Mouse (Mus musculus): ENCODE data around the gene Stk31. TPM values are rescaled to one million over a fixed set of nuclear protein-coding genes. Genes with fewer than 3 reads are reported as not detected.
A peak's percentile ranks its signal among the peaks of the same experiment; 100 is the strongest.

The Stk31 gene
- 0.10 TPM in 1 of 2 replicates, not detected in the other for polyA plus RNA-seq (2015; fragmentation: Nextera tagmentation; extraction: Ambion mirVana)

- no peaks in the 10 kb centered on the region for H3K36me3 ChIP-seq
- no peaks in the 10 kb centered on the region for H3K27me3 ChIP-seq (replicated peaks)
- 86% methylated on average over 34 of the region's 34 CpGs for WGBS
- no peak within 1 kb of the TSS for H3K4me2 ChIP-seq
- no peaks in the 10 kb centered on the region for H3K9me3 ChIP-seq
- no peaks in the 10 kb centered on the region for H3K4me1 ChIP-seq
- H3K4me3 ChIP-seq (replicated peaks): no peak within 1 kb of the TSS
- no peak for ATAC-seq (ENCODE audit: insufficient read depth, low FRiP score, low read depth)
- no peak within 1 kb of the TSS for H3K27ac ChIP-seq
- H3K9ac ChIP-seq: no peak within 1 kb of the TSS
Observed at GRCm38 (mm10) chr6:49395316-49395715, at the start of gene Stk31. Stk31 (plus strand) TSS chr6:49395604.

GRCm38 (mm10) chr6:49349826-49350225, 45.6 kb upstream of the Stk31 start:
- peak; percentile 27; the same call in 1 of the 2 replicates for ATAC-seq (ENCODE audit: insufficient read depth, low FRiP score, low read depth)
- WGBS: 88% methylated on average over 7 of the region's 7 CpGs
- Histone ChIP-seq H3K36me3 (no peaks in the 10 kb centered on the region), H3K9me3 (no peaks in the 10 kb centered on the region), H3K9ac (no peak overlapping the region), H3K4me2 (no peak overlapping the region), H3K4me3 (replicated peaks) (no peak overlapping the region), H3K27ac (no peak overlapping the region), H3K27me3 (replicated peaks) (no peaks in the 10 kb centered on the region), H3K4me1 (no peaks in the 10 kb centered on the region)

DNA sequence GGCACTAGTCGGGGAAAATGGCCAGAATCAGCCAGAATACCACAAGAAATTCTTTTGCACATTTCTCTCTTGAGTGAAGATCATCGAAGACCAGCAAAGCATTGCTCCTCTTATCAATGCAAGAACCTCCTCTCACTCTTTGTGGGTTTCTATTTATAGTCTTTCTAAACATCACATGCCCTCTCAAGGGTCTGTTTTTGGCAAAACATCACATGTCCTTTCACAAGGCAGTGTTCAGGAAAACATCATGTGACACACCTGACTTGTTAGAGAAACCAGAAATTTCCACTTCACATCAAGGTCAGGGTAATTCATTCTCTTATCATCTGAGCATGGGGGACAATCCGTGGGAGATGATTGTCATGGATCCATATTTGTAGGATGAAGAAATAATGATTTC, 40.8 kb upstream of the Stk31 start:
- Histone ChIP-seq H3K4me2 (no peak overlapping the region), H3K27me3 (replicated peaks) (no peaks in the 10 kb centered on the region), H3K27ac (no peak overlapping the region), H3K4me1 (no peaks in the 10 kb centered on the region), H3K4me3 (replicated peaks) (no peak overlapping the region), H3K9me3 (no peaks in the 10 kb centered on the region), H3K9ac (no peak overlapping the region), H3K36me3 (no peaks in the 10 kb centered on the region)
- WGBS: 74% methylated on average over 3 of the region's 3 CpGs
- ATAC-seq (ENCODE audit: insufficient read depth, low FRiP score, low read depth): no peak

DNA sequence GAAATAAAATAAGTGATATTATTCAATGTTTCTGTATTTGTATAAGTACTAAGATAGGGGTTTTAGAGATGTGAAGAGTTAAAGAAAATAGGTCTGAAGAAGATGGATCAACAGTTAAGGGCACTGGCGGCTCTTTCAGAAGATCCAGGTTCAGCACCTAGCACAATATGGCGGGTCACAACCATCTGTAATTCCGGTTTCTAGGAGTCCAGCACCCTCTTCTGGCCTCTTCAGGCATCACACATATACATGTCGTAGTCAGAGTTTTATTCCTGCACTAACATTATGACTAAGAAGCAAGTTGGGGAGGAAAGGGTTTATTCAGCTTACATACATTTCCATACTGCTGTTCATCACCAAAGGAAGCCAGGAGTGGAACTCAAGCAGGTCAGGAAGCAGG, 40.2 kb upstream of the Stk31 start:
- ATAC-seq (ENCODE audit: insufficient read depth, low FRiP score, low read depth): no peak
- no peaks in the 10 kb centered on the region for H3K4me1 ChIP-seq
- no peak overlapping the region for H3K4me2 ChIP-seq
- H3K4me3 ChIP-seq (replicated peaks): no peak overlapping the region
- no peaks in the 10 kb centered on the region for H3K36me3 ChIP-seq
- no peak overlapping the region for H3K9ac ChIP-seq
- H3K27ac ChIP-seq: no peak overlapping the region
- H3K27me3 ChIP-seq (replicated peaks): no peaks in the 10 kb centered on the region
- H3K9me3 ChIP-seq: no peaks in the 10 kb centered on the region
- 66% methylated on average over 4 of the region's 4 CpGs for WGBS

- H3K9ac ChIP-seq: no peak overlapping the region
- ATAC-seq (ENCODE audit: insufficient read depth, low FRiP score, low read depth): no peak
- no peak overlapping the region for H3K27ac ChIP-seq
- no peaks in the 10 kb centered on the region for H3K9me3 ChIP-seq
- H3K27me3 ChIP-seq (replicated peaks): no peaks in the 10 kb centered on the region
- H3K36me3 ChIP-seq: no peaks in the 10 kb centered on the region
- H3K4me2 ChIP-seq: no peak overlapping the region
- H3K4me3 ChIP-seq (replicated peaks): no peak overlapping the region
- H3K4me1 ChIP-seq: no peaks in the 10 kb centered on the region
Observed at GRCm38 (mm10) chr6:49360420-49360819, 35.0 kb upstream of the Stk31 start.

GRCm38 (mm10) chr6:49367159-49368054, 28.0 kb upstream of the Stk31 start, which contains the start of gene Fam221a:
Fam221a (plus strand) TSS chr6:49367739.
- peak; percentile 96 for ATAC-seq (ENCODE audit: insufficient read depth, low FRiP score, low read depth)
- Histone ChIP-seq H3K4me2 (peak within 1 kb of the TSS; percentile 89), H3K4me1 (peaks cover 5% of the 10 kb centered on the region; the same call in 1 of the 2 replicates), H3K9me3 (no peaks in the 10 kb centered on the region), H3K27me3 (replicated peaks) (no peaks in the 10 kb centered on the region), H3K36me3 (no peaks in the 10 kb centered on the region), H3K4me3 (replicated peaks) (peak within 1 kb of the TSS; percentile 61), H3K9ac (peak within 1 kb of the TSS; percentile 68), H3K27ac (peak within 1 kb of the TSS; percentile 89)
- WGBS: 3% methylated on average over 49 of the region's 49 CpGs

DNA sequence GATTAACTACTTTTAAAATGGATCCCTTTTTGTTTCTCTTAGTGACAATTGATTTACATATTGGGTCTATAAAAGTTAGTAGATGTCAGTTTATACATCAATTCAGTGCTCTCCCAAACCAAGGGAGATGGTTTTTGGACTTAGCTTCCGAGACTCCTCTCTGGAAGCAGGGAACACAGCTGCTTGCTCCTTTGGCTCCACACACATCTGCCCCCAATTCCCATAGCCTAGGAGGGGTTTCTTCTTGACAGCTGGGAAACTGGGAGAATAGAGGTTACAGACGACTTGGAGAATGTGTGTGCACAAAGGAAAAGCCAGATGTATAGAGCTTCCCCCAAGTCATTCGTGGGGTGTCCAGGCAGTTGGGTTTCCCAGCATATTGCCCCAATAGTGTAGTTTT, 27.2 kb upstream of the Stk31 start:
- Histone ChIP-seq H3K27me3 (replicated peaks) (no peaks in the 10 kb centered on the region), H3K27ac (peak overlapping the region; percentile 41; the same call in 1 of the 2 replicates), H3K4me1 (peaks cover 5% of the 10 kb centered on the region; the same call in 1 of the 2 replicates), H3K36me3 (no peaks in the 10 kb centered on the region), H3K9ac (no peak overlapping the region; the same call in 1 of the 2 replicates), H3K9me3 (no peaks in the 10 kb centered on the region), H3K4me3 (replicated peaks) (peak overlapping the region; percentile 61), H3K4me2 (peak overlapping the region; percentile 89)
- no peak for ATAC-seq (ENCODE audit: insufficient read depth, low FRiP score, low read depth)
- WGBS: 35% methylated on average over 3 of the region's 3 CpGs

DNA sequence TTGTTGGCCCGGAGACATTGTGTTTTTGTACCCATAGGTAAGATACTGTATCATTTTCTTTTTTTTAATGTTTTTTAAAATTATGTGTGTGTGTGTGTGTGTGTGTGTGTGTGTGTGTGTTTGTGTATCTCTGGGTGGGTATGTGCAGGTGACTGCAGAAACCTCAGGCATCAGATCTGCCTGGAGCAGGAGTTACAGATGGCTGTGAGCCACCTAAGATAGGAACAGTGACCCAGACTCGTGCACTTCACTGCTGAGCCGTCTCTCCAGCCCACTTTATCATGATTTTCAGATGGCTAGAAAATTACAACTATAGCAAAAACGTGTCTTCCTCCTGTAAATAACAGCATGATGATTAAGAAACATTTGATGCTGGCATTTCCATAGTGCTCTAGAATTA, 22.7 kb upstream of the Stk31 start:
- ATAC-seq (ENCODE audit: insufficient read depth, low FRiP score, low read depth): no peak
- H3K27ac ChIP-seq: no peak overlapping the region
- WGBS: 67% methylated on average over 4 of the region's 4 CpGs
- no peak overlapping the region for H3K4me2 ChIP-seq
- no peak overlapping the region for H3K9ac ChIP-seq
- no peaks in the 10 kb centered on the region for H3K27me3 ChIP-seq (replicated peaks)
- H3K4me1 ChIP-seq: no peaks in the 10 kb centered on the region
- H3K9me3 ChIP-seq: no peaks in the 10 kb centered on the region
- H3K36me3 ChIP-seq: no peaks in the 10 kb centered on the region
- H3K4me3 ChIP-seq (replicated peaks): no peak overlapping the region

- Histone ChIP-seq H3K4me2 (no peak overlapping the region), H3K36me3 (no peaks in the 10 kb centered on the region), H3K9me3 (no peaks in the 10 kb centered on the region), H3K4me1 (no peaks in the 10 kb centered on the region), H3K4me3 (replicated peaks) (no peak overlapping the region), H3K27me3 (replicated peaks) (no peaks in the 10 kb centered on the region), H3K27ac (no peak overlapping the region), H3K9ac (no peak overlapping the region)
- WGBS: 43% methylated on average over 2 of the region's 2 CpGs
- ATAC-seq (ENCODE audit: insufficient read depth, low FRiP score, low read depth): no peak
Observed at GRCm38 (mm10) chr6:49373943-49374342, 21.5 kb upstream of the Stk31 start.

- Histone ChIP-seq H3K27me3 (replicated peaks) (no peaks in the 10 kb centered on the region), H3K4me2 (no peak overlapping the region), H3K4me1 (no peaks in the 10 kb centered on the region), H3K9me3 (no peaks in the 10 kb centered on the region), H3K4me3 (replicated peaks) (no peak overlapping the region), H3K27ac (no peak overlapping the region), H3K36me3 (no peaks in the 10 kb centered on the region; the same call in 1 of the 2 replicates), H3K9ac (no peak overlapping the region)
- 48% methylated on average over 12 of the region's 12 CpGs for whole genome bisulfite sequencing
- ATAC-seq (ENCODE audit: insufficient read depth, low FRiP score, low read depth): no peak
Observed at GRCm38 (mm10) chr6:49378328-49378727, 17.1 kb upstream of the Stk31 start.

DNA sequence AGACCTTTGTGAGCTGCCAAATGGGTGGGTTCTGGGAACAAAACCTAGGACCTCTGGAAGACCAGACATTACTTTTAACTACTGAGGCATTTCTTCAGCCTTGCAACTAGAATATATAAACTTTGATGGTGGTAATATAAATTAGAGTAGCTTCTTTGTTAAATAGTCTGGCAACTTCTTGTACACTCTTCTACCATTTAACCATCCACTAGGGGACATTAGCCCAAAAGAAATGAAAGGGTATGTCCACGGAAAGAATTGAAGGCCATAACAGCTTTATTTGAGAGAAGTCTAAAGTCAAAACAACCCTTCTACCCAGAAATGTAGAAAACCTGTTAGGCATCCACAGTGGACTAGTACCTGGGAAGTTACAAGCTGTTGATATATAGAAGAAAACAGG, 1.1 kb upstream of the Stk31 start:
- no peaks in the 10 kb centered on the region for H3K27me3 ChIP-seq (replicated peaks)
- WGBS: 53% methylated on average over 1 of the region's 1 CpGs
- no peaks in the 10 kb centered on the region for H3K9me3 ChIP-seq
- H3K36me3 ChIP-seq: no peaks in the 10 kb centered on the region
- no peak overlapping the region for H3K4me3 ChIP-seq (replicated peaks)
- H3K4me1 ChIP-seq: no peaks in the 10 kb centered on the region
- H3K27ac ChIP-seq: no peak overlapping the region
- ATAC-seq (ENCODE audit: insufficient read depth, low FRiP score, low read depth): no peak
- no peak overlapping the region for H3K4me2 ChIP-seq
- H3K9ac ChIP-seq: no peak overlapping the region

GRCm38 (mm10) chr6:49397466-49397865, 2.1 kb downstream of the Stk31 start:
- Histone ChIP-seq H3K36me3 (no peaks in the 10 kb centered on the region), H3K9me3 (no peaks in the 10 kb centered on the region), H3K27ac (no peak overlapping the region), H3K4me2 (no peak overlapping the region), H3K27me3 (replicated peaks) (no peaks in the 10 kb centered on the region), H3K4me3 (replicated peaks) (no peak overlapping the region), H3K4me1 (no peaks in the 10 kb centered on the region), H3K9ac (no peak overlapping the region)
- ATAC-seq (ENCODE audit: insufficient read depth, low FRiP score, low read depth): no peak

All from stomach, embryonic 15.5 days (tissue).